Mouse (Mus musculus) liver, embryonic 14.5 days (tissue): ENCODE data around the gene Efcc1.

ENCODE experiments used
- CTCF ChIP-seq: IDR thresholded peaks from 2 replicates; pipeline ENCODE4 v1.5.1; 2016; ENCODE audit warnings: antibody characterized with exemption, low read depth, control low read depth
- EP300 ChIP-seq: IDR thresholded peaks from 2 replicates; pipeline ENCODE4 v1.6.1; 2016; ENCODE audit warnings: antibody characterized with exemption, low read depth

GRCm38 (mm10) chr6:87774909-87775308, 44.2 kb downstream of the Efcc1 start:
- TF ChIP-seq EP300: no peak
- no peak for TF ChIP-seq CTCF
